Mouse (Mus musculus): ENCODE measurements around the gene Wdr35.
A peak's percentile ranks its signal among the peaks of the same experiment; 100 is the strongest.

GRCm38 (mm10) chr12:9023031-9023430, 49.3 kb downstream of the Wdr35 start:
- TF ChIP-seq CTCF (IDR thresholded peaks at IDR 0.05; ENCODE audit: low read depth) (peak; percentile 33; the same call in 1 of the 2 replicates), EP300 (IDR thresholded peaks at IDR 0.05; ENCODE audit: low read depth) (no peak)
